Mouse (Mus musculus) stomach, embryonic 15.5 days (tissue): Measurements from ENCODE around the gene Gm38431. TPM values are rescaled to one million over a fixed set of nuclear protein-coding genes. Genes with fewer than 3 reads are reported as not detected.
"Not testable (repeated sequence)": the region's sequence is repeated elsewhere in the genome, so short reads cannot be mapped to it uniquely, and the experiment has no call there.

Experiments
- ATAC-seq: fragments of 200-750 bp; cut with Nextera tagmentation; 2 replicates; pipeline ENCODE4 v1.8.0; 2017; ENCODE audit warnings: low read depth, moderate number of reproducible peaks, moderate TSS enrichment; ENCODE audit not compliant: insufficient read depth, low FRiP score
- H3K27ac ChIP-seq: fragments of 300-500 bp; sonication (generic); 2 replicates; pipeline ENCODE4 v1.5.1; 2015; ENCODE audit warnings: mild to moderate bottlenecking, inconsistent platforms
- H3K27me3 ChIP-seq: fragments of 300-500 bp; sonication (generic); replicated peaks from 2 replicates; pipeline ENCODE4 v1.6.1; 2015; ENCODE audit warnings: inconsistent platforms
- H3K36me3 ChIP-seq: fragments of 300-500 bp; sonication (generic); 2 replicates; pipeline ENCODE4 v1.6.1; 2015; ENCODE audit warnings: inconsistent platforms
- H3K4me1 ChIP-seq: fragments of 300-500 bp; sonication (generic); 2 replicates; pipeline ENCODE4 v1.6.1; 2015; ENCODE audit warnings: inconsistent platforms
- H3K4me2 ChIP-seq: fragments of 300-500 bp; sonication (generic); 2 replicates; pipeline ENCODE4 v1.6.1; 2015; ENCODE audit warnings: mild to moderate bottlenecking, inconsistent platforms
- H3K4me3 ChIP-seq: fragments of 300-500 bp; sonication (generic); replicated peaks from 2 replicates; pipeline ENCODE4 v1.5.1; 2015; ENCODE audit warnings: inconsistent platforms
- H3K9ac ChIP-seq: fragments of 300-500 bp; sonication (generic); 2 replicates; pipeline ENCODE4 v1.6.1; 2015; ENCODE audit warnings: inconsistent platforms
- H3K9me3 ChIP-seq: fragments of 300-500 bp; sonication (generic); 2 replicates; pipeline ENCODE4 v1.6.1; 2016; ENCODE audit warnings: inconsistent platforms
- WGBS: fragments of 180-500 bp; shearing (Covaris S2); methylation state at CpG from one replicate; pipeline ENCODE4 v1.1.7; 2015; 5-methylcytosine and 5-hydroxymethylcytosine counted together
- polyA plus RNA-seq: library from polyadenylated mRNA; unstranded; fragments of >200 nt; fragmentation: Nextera tagmentation; extraction: Ambion mirVana; gene quantifications from 2 replicates; pipeline ENCODE4 v1.2.1, GENCODE M21; 2015

Gene Gm38431
- polyA plus RNA-seq, 1 experiment from 2014 or later: 1.7 TPM

- Histone ChIP-seq H3K4me2 (peak overlapping the region; percentile 91), H3K27ac (peak overlapping the region; percentile 52), H3K4me3 (peak overlapping the region; percentile 93), H3K9ac (peak overlapping the region; percentile 90), H3K27me3 (no peaks in the 10 kb centered on the region), H3K36me3 (peaks cover 25% of the 10 kb centered on the region), H3K9me3 (no peaks in the 10 kb centered on the region), H3K4me1 (peaks cover 15% of the 10 kb centered on the region)
- WGBS: 9% methylated on average over 4 of the region's 4 CpGs
- ATAC-seq: 0 out of 2 replicates have a peak, but pooled peaks have one; percentile 14
Measured at GRCm38 (mm10) chr9:21072641-21073040, 19.2 kb downstream of the Gm38431 start.

- no peak within 1 kb of the TSS for H3K4me3 ChIP-seq
- no peak within 1 kb of the TSS for H3K4me2 ChIP-seq
- H3K9ac ChIP-seq: no peak within 1 kb of the TSS
- H3K9me3 ChIP-seq: no peaks in the 10 kb centered on the region
- 83% methylated on average over 27 of the region's 27 CpGs for WGBS
- peaks cover 27% of the 10 kb centered on the region for H3K36me3 ChIP-seq
- H3K4me1 ChIP-seq: 0 out of 2 replicates have a peak, but pooled peaks cover 7% of the 10 kb centered on the region
- H3K27ac ChIP-seq: no peak within 1 kb of the TSS
- H3K27me3 ChIP-seq: no peaks in the 10 kb centered on the region
- no peak for ATAC-seq
Measured at GRCm38 (mm10) chr9:21067006-21067684, 24.7 kb downstream of the Gm38431 start, which contains the start of gene Zglp1. Zglp1 (minus strand) TSS chr9:21067093.

- Histone ChIP-seq H3K36me3 (peaks cover 21% of the 10 kb centered on the region), H3K9me3 (no peaks in the 10 kb centered on the region), H3K4me1 (no peaks in the 10 kb centered on the region), H3K27ac (no peak overlapping the region), H3K27me3 (no peaks in the 10 kb centered on the region), H3K9ac (no peak overlapping the region), H3K4me3 (no peak overlapping the region), H3K4me2 (no peak overlapping the region)
- ATAC-seq: no peak
- WGBS: 89% methylated on average over 2 of the region's 2 CpGs
Measured at GRCm38 (mm10) chr9:21062928-21063327, 28.9 kb downstream of the Gm38431 start.

GRCm38 (mm10) chr9:21051578-21051977 lies 40.2 kb downstream of the Gm38431 start:
- Histone ChIP-seq H3K4me1 (no peaks in the 10 kb centered on the region), H3K36me3 (no peaks in the 10 kb centered on the region), H3K4me3 (no peak overlapping the region), H3K27me3 (no peaks in the 10 kb centered on the region), H3K27ac (no peak overlapping the region), H3K4me2 (no peak overlapping the region), H3K9me3 (no peaks in the 10 kb centered on the region), H3K9ac (no peak overlapping the region)
- 60% methylated on average over 10 of the region's 10 CpGs for WGBS
- ATAC-seq: no peak

GRCm38 (mm10) chr9:21045235-21045634 lies 46.6 kb downstream of the Gm38431 start:
- Histone ChIP-seq H3K27ac (no peak overlapping the region), H3K4me2 (no peak overlapping the region), H3K4me3 (no peak overlapping the region), H3K4me1 (peaks cover 3% of the 10 kb centered on the region; the same call in 1 of the 2 replicates), H3K36me3 (no peaks in the 10 kb centered on the region), H3K9ac (no peak overlapping the region), H3K27me3 (peaks cover 4% of the 10 kb centered on the region; the same call in 1 of the 2 replicates), H3K9me3 (no peaks in the 10 kb centered on the region)
- 82% methylated on average over 3 of the region's 3 CpGs for WGBS
- ATAC-seq: no peak

GRCm38 (mm10) chr9:21044785-21045184 lies 47.0 kb downstream of the Gm38431 start:
- not testable (repeated sequence) for H3K27ac ChIP-seq, H3K4me3 ChIP-seq, H3K36me3 ChIP-seq, H3K4me2 ChIP-seq, ATAC-seq, H3K9me3 ChIP-seq, H3K4me1 ChIP-seq, H3K27me3 ChIP-seq, H3K9ac ChIP-seq
- 39% methylated on average over 1 of the region's 1 CpGs for WGBS

GRCm38 (mm10) chr9:21043563-21043962 lies 48.2 kb downstream of the Gm38431 start:
- Histone ChIP-seq H3K36me3 (no peaks in the 10 kb centered on the region), H3K27ac (no peak overlapping the region), H3K4me2 (no peak overlapping the region), H3K9me3 (no peaks in the 10 kb centered on the region), H3K27me3 (peaks cover 18% of the 10 kb centered on the region), H3K4me1 (peaks cover 4% of the 10 kb centered on the region; the same call in 1 of the 2 replicates), H3K4me3 (no peak overlapping the region), H3K9ac (no peak overlapping the region)
- ATAC-seq: no peak
- 84% methylated on average over 4 of the region's 4 CpGs for WGBS

GRCm38 (mm10) chr9:21041308-21041707 lies 50.5 kb downstream of the Gm38431 start:
- Histone ChIP-seq H3K9ac (no peak overlapping the region), H3K27me3 (peaks cover 41% of the 10 kb centered on the region), H3K9me3 (no peaks in the 10 kb centered on the region), H3K27ac (no peak overlapping the region), H3K4me1 (peaks cover 18% of the 10 kb centered on the region), H3K36me3 (no peaks in the 10 kb centered on the region), H3K4me3 (no peak overlapping the region), H3K4me2 (no peak overlapping the region)
- ATAC-seq: no peak
- WGBS: 32% methylated on average over 4 of the region's 4 CpGs

GRCm38 (mm10) chr9:21039779-21040178 lies 52.0 kb downstream of the Gm38431 start:
- Histone ChIP-seq H3K27me3 (peaks cover 56% of the 10 kb centered on the region), H3K4me3 (no peak overlapping the region), H3K4me1 (peaks cover 20% of the 10 kb centered on the region), H3K36me3 (no peaks in the 10 kb centered on the region), H3K9ac (no peak overlapping the region), H3K27ac (no peak overlapping the region), H3K9me3 (no peaks in the 10 kb centered on the region), H3K4me2 (no peak overlapping the region)
- no peak; the same call in 1 of the 2 replicates for ATAC-seq
- WGBS: 72% methylated on average over 3 of the region's 3 CpGs

GRCm38 (mm10) chr9:21037481-21037891 lies 54.3 kb downstream of the Gm38431 start:
- no peak overlapping the region for H3K9ac ChIP-seq
- H3K4me3 ChIP-seq: peak overlapping the region; percentile 32
- peaks cover 76% of the 10 kb centered on the region for H3K27me3 ChIP-seq
- no peaks in the 10 kb centered on the region for H3K9me3 ChIP-seq
- H3K4me1 ChIP-seq: peaks cover 30% of the 10 kb centered on the region
- H3K4me2 ChIP-seq: peak overlapping the region; percentile 62
- 3% methylated on average over 31 of the region's 31 CpGs for WGBS
- H3K36me3 ChIP-seq: no peaks in the 10 kb centered on the region
- no peak overlapping the region for H3K27ac ChIP-seq
- ATAC-seq: no peak

- Histone ChIP-seq H3K4me1 (peaks cover 39% of the 10 kb centered on the region), H3K4me3 (no peak overlapping the region), H3K9me3 (no peaks in the 10 kb centered on the region), H3K36me3 (no peaks in the 10 kb centered on the region), H3K27ac (no peak overlapping the region), H3K9ac (no peak overlapping the region), H3K27me3 (peaks cover 84% of the 10 kb centered on the region), H3K4me2 (no peak overlapping the region)
- WGBS: 5% methylated on average over 22 of the region's 22 CpGs
- no peak for ATAC-seq
Measured at GRCm38 (mm10) chr9:21036666-21037065, 55.1 kb downstream of the Gm38431 start.

GRCm38 (mm10) chr9:21036161-21036560 lies 55.6 kb downstream of the Gm38431 start:
- no peak overlapping the region for H3K4me3 ChIP-seq
- H3K36me3 ChIP-seq: no peaks in the 10 kb centered on the region
- no peak overlapping the region for H3K9ac ChIP-seq
- no peaks in the 10 kb centered on the region for H3K9me3 ChIP-seq
- peaks cover 87% of the 10 kb centered on the region for H3K27me3 ChIP-seq
- 11% methylated on average over 20 of the region's 20 CpGs for WGBS
- H3K27ac ChIP-seq: no peak overlapping the region
- no peak for ATAC-seq
- peaks cover 44% of the 10 kb centered on the region for H3K4me1 ChIP-seq
- no peak overlapping the region for H3K4me2 ChIP-seq
